Mouse (Mus musculus): ENCODE measurements around the gene Cct5. TPM values are rescaled to one million over a fixed set of nuclear protein-coding genes. Genes with fewer than 3 reads are reported as not detected.

Cct5 gene
- polyA plus RNA-seq (2015; fragmentation: Nextera tagmentation; extraction: Ambion mirVana) = 293 and 311 TPM in 2 replicates

GRCm38 (mm10) chr15:31601646-31602374, at the start of gene Cct5, which contains the start of gene Fam173b:
Gene Cct5, minus strand, starts transcription at chr15:31601804.
Gene Fam173b, plus strand, starts transcription at chr15:31601852.

GRCm38 (mm10) chr15:31565184-31565583, 36.4 kb downstream of the Cct5 start, which contains the start of gene Cmbl:
Gene Cmbl, plus strand, starts transcription at chr15:31565389.

Other genes starting within 250 kb of the Cct5 start
- 0.40 and 1.3 TPM in 2 replicates for gene Ankrd33b, start 234.1 kb downstream of the Cct5 start, polyA plus RNA-seq (2015; fragmentation: Nextera tagmentation; extraction: Ambion mirVana)
- gene Ropn1l, start 148.1 kb downstream of the Cct5 start, polyA plus RNA-seq (2015; fragmentation: Nextera tagmentation; extraction: Ambion mirVana) = 2.9 and 3.1 TPM in 2 replicates
- 13.8 and 15.9 TPM in 2 replicates for gene March6, start 70.8 kb downstream of the Cct5 start, polyA plus RNA-seq (2015; fragmentation: Nextera tagmentation; extraction: Ambion mirVana)
- 23.6 and 24.2 TPM in 2 replicates for gene Cmbl, start 36.4 kb downstream of the Cct5 start, polyA plus RNA-seq (2015; fragmentation: Nextera tagmentation; extraction: Ambion mirVana)
- 13.2 and 14.0 TPM in 2 replicates for gene Fam173b, start within 50 bp of the Cct5 start, polyA plus RNA-seq (2015; fragmentation: Nextera tagmentation; extraction: Ambion mirVana)